Mouse (Mus musculus) liver, embryonic 14.5 days (tissue): Measurements from ENCODE around the gene Wasf2.

Experiments used
- CTCF ChIP-seq: IDR thresholded peaks from 2 replicates; pipeline ENCODE4 v1.5.1; 2016; ENCODE audit warnings: antibody characterized with exemption, low read depth, control low read depth
- EP300 ChIP-seq: IDR thresholded peaks from 2 replicates; pipeline ENCODE4 v1.6.1; 2016; ENCODE audit warnings: antibody characterized with exemption, low read depth

DNA sequence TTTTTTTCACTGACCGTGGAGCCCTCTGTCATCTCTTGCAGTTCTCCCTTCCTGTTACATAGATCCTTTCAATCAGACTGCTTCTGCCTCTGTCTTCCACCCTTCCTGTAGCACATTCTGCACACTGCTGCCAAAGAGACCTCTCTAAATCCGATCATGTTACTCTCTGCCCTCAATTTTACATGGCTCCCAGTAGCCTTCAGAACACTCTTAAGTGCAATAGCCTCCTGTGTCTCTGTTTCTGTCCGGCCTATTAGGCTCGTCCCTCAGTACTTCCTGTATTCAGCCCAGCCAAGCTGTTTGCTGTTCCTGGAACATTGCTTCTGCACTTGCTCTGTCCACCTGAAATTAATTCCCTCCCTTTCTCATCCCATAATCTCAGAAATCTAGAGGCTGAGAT is 26.1 kb downstream of the Wasf2 start:
- TF ChIP-seq CTCF (no peak), EP300 (no peak)
